Comparison of ENCODE assay signal across 8 mouse cellular contexts in the genomic region with DNA sequence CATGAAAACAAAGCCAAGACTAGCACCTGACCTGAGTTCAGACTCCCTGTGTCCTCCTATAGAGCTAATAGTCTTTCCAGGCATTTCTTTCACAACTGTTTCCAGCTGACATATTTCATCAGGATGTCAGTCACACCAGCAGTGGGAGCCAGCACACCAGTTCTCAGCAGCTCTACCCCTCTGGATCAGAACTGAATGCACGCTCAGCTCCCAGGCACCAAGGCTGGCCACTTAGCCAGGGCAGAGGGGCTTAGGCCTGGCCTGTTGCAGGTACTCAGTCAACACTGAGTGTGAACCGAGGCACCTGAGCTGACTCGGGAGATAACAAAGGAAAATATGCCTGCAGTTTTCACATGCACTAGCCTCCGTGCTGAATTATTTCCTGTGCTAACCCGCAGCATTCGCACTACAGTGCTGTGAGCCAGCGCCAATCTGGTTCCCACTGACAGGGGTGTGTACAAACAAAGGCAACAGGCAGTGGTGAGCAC.
DNase-seq lines count a peak whose midpoint lies in the region; ATAC-seq and TF ChIP-seq lines count a peak whose summit lies in the region.

No protein-coding gene starts in this region.

- peaks cover 31% of the 10 kb centered on the region for H3K4me1 ChIP-seq in heart, embryonic 12.5 days (replicated peaks)
- H3K4me1 ChIP-seq in heart, embryonic 11.5 days (ENCODE audit: control insufficient read depth, insufficient read depth, low read length) = peaks cover 21% of the 10 kb centered on the region
- peaks cover 15% of the 10 kb centered on the region for H3K4me1 ChIP-seq in thymus, adult 2 months (replicated peaks; ENCODE audit: control insufficient read depth, insufficient read depth, low read length)
- peaks cover 12% of the 10 kb centered on the region for H3K4me1 ChIP-seq in intestine, embryonic 15.5 days (replicated peaks)
- no peaks in the 10 kb centered on the region for H3K4me1 ChIP-seq in stomach, postnatal 0 days (replicated peaks; ENCODE audit: control insufficient read depth, insufficient read depth)

- peak; percentile 9 for DNase-seq in thymus, postnatal 4 days
- DNase-seq in thymus, adult 2 months = no peak
- no peak for DNase-seq in stomach, postnatal 0 days (ENCODE audit: low spot score)
- no peak for DNase-seq in retina, embryonic 14.5 days (ENCODE audit: low spot score)
- no peak for DNase-seq in frontal cortex, adult 2 months (ENCODE audit: extremely low spot score in 1 of 2, low spot score in 1 of 2)

- H3K4me3 ChIP-seq in heart, embryonic 12.5 days = no peak overlapping the region
- H3K4me3 ChIP-seq in heart, embryonic 11.5 days (ENCODE audit: low read depth, low read length) = no peak overlapping the region
- H3K4me3 ChIP-seq in thymus, adult 2 months (ENCODE audit: control insufficient read depth, insufficient read depth, low read length) = no peak overlapping the region
- H3K4me3 ChIP-seq in intestine, embryonic 15.5 days (replicated peaks) = no peak overlapping the region
- H3K4me3 ChIP-seq in stomach, postnatal 0 days (ENCODE audit: low read depth, low read length) = no peak overlapping the region

- H3K36me3 ChIP-seq in heart, embryonic 12.5 days = no peaks in the 10 kb centered on the region
- H3K36me3 ChIP-seq in heart, embryonic 11.5 days (ENCODE audit: control insufficient read depth, insufficient read depth, low read length) = no peaks in the 10 kb centered on the region
- H3K36me3 ChIP-seq in thymus, adult 2 months (ENCODE audit: control insufficient read depth, insufficient read depth, low read length) = no peaks in the 10 kb centered on the region
- H3K36me3 ChIP-seq in intestine, embryonic 15.5 days = no peaks in the 10 kb centered on the region
- no peaks in the 10 kb centered on the region for H3K36me3 ChIP-seq in stomach, postnatal 0 days (ENCODE audit: control insufficient read depth, insufficient read depth, low read length)

- 0 out of 2 replicates have a peak overlapping the region, but pooled peaks have one; percentile 21 for H3K27ac ChIP-seq in heart, embryonic 12.5 days (ENCODE audit: poor library complexity, severe bottlenecking)
- no peak overlapping the region for H3K27ac ChIP-seq in heart, embryonic 11.5 days (ENCODE audit: low read depth, low read length)
- H3K27ac ChIP-seq in thymus, adult 2 months (ENCODE audit: control insufficient read depth, insufficient read depth, low read length) = no peak overlapping the region
- H3K27ac ChIP-seq in intestine, embryonic 15.5 days = no peak overlapping the region
- H3K27ac ChIP-seq in stomach, postnatal 0 days (replicated peaks) = no peak overlapping the region

- H3K9me3 ChIP-seq in heart, embryonic 12.5 days (replicated peaks) = no peaks in the 10 kb centered on the region
- H3K9me3 ChIP-seq in heart, embryonic 11.5 days (replicated peaks; ENCODE audit: control insufficient read depth, low read length) = no peaks in the 10 kb centered on the region
- H3K9me3 ChIP-seq in intestine, embryonic 15.5 days = no peaks in the 10 kb centered on the region
- no peaks in the 10 kb centered on the region for H3K9me3 ChIP-seq in stomach, postnatal 0 days (ENCODE audit: control insufficient read depth, low read length)

- H3K27me3 ChIP-seq in heart, embryonic 12.5 days (replicated peaks) = peaks cover 26% of the 10 kb centered on the region
- peaks cover 23% of the 10 kb centered on the region for H3K27me3 ChIP-seq in heart, embryonic 11.5 days (ENCODE audit: control insufficient read depth, insufficient read depth, low read length)
- H3K27me3 ChIP-seq in thymus, adult 2 months (ENCODE audit: control insufficient read depth, insufficient read depth, low read length) = no peaks in the 10 kb centered on the region
- H3K27me3 ChIP-seq in intestine, embryonic 15.5 days (replicated peaks) = peaks cover 4% of the 10 kb centered on the region; the same call in 1 of the 2 replicates
- H3K27me3 ChIP-seq in stomach, postnatal 0 days (ENCODE audit: control insufficient read depth, insufficient read depth, low read length) = no peaks in the 10 kb centered on the region

- no peak for TF ChIP-seq EP300 in stomach, postnatal 0 days (optimal IDR thresholded peaks at IDR 0.05)

- 0 out of 2 replicates have a peak, but pooled peaks have one; percentile 27 for ATAC-seq in heart, embryonic 12.5 days (ENCODE audit: insufficient number of reproducible peaks, low FRiP score)
- no peak for ATAC-seq in heart, embryonic 11.5 days (replicated peaks; ENCODE audit: insufficient number of reproducible peaks, low FRiP score, low TSS enrichment)
- ATAC-seq in intestine, embryonic 15.5 days = peak; percentile 79; the same call in 1 of the 2 replicates
- ATAC-seq in stomach, postnatal 0 days (ENCODE audit: low FRiP score, low TSS enrichment) = 0 out of 2 replicates have a peak, but pooled peaks have one; percentile 36

- TF ChIP-seq CTCF in thymus, adult 2 months (IDR thresholded peaks at IDR 0.05; ENCODE audit: borderline replicate concordance, control insufficient read depth, extremely low read depth, insufficient read depth, low read length, poor library complexity) = no peak
- TF ChIP-seq CTCF in stomach, postnatal 0 days (IDR thresholded peaks at IDR 0.05; ENCODE audit: low read depth) = peak; percentile 62

- no peak for TF ChIP-seq POLR2A in thymus, adult 2 months (IDR thresholded peaks at IDR 0.05; ENCODE audit: control insufficient read depth, extremely low read depth, insufficient read depth, low read length, poor library complexity)

- 36% methylated on average over 7 of the region's 7 CpGs for WGBS in heart, embryonic 12.5 days
- 49% methylated on average over 7 of the region's 7 CpGs for WGBS in heart, embryonic 11.5 days (ENCODE audit: insufficient replicate concordance)
- 64% methylated on average over 7 of the region's 7 CpGs for WGBS in thymus, adult 2 months
- WGBS in intestine, embryonic 15.5 days = 52% methylated on average over 7 of the region's 7 CpGs
- 47% methylated on average over 7 of the region's 7 CpGs for WGBS in stomach, postnatal 0 days

- H3K9ac ChIP-seq in heart, embryonic 12.5 days = no peak overlapping the region
- no peak overlapping the region; the same call in 1 of the 2 replicates for H3K9ac ChIP-seq in heart, embryonic 11.5 days (ENCODE audit: low read depth, low read length)
- no peak overlapping the region for H3K9ac ChIP-seq in intestine, embryonic 15.5 days
- no peak overlapping the region for H3K9ac ChIP-seq in stomach, postnatal 0 days (ENCODE audit: low read length)

- no peak overlapping the region for H3K4me2 ChIP-seq in heart, embryonic 12.5 days
- H3K4me2 ChIP-seq in heart, embryonic 11.5 days = no peak overlapping the region
- no peak overlapping the region for H3K4me2 ChIP-seq in intestine, embryonic 15.5 days (replicated peaks)
- H3K4me2 ChIP-seq in stomach, postnatal 0 days (replicated peaks; ENCODE audit: low read depth) = no peak overlapping the region
